Mouse (Mus musculus) adrenal gland (tissue): ENCODE measurements around the gene Cacna1c.
"Not testable (repeated sequence)": the region's sequence is repeated elsewhere in the genome, so short reads cannot be mapped to it uniquely, and the experiment has no call there.

Experiments
- intact Hi-C: fragments of 180-260 bp; cut with DNase I; formaldehyde crosslinking; loops from one replicate; pipeline ENCODE4 v1.15.1; 2025

The Cacna1c gene

DNA sequence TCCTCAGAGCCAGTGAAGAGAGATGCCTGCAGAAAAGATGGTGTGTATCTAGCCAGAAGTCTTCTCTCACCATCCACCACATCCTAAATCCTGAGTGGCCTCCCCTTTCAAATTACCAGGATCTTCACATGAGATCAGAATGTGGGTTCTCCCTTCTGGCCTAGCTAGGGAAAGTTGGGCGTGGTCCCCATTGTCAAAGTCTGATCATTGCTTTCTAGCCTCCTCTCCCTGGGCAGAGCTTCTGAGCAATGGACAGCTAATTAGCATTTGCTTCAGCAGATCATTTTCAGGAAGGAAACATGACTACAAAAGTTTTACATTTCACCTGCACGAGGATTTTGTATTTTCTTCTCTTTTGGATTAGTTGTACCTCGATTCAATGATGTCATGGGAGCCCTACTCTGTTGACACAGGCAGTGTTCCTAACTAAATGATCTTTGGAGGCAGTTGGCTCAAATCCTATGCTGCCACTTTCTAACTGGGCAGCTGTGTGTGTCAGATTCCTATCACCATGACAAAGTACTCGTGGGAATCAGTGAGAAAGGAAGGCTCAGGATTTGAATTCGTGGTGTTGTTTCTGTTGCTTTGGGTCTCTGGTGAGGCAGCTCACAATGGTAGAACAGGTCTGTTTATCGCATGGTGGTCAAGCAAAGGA is 554.4 kb downstream of the Cacna1c start:
- intact Hi-C loops, result no loop called here

DNA sequence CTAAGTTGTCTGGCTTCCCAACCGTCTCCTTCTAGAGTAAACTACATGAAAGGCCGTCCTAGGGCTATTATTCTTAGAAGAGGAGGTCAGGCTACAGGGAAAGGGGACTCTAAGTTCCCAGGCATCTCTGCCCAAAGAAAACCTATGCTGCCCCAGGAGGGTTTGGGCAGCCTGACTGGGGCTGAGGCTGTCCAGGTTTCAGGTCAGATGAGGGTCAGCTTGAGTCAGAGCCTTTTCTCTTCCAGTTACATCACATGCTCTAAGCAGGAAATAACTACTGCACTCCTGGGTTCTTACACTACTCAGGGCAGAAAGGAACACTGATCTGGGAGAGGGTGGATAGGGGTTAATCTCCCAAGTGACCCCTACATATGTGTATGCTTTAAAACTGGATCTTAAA is 556.4 kb downstream of the Cacna1c start:
- intact Hi-C loops, result no loop called here

DNA sequence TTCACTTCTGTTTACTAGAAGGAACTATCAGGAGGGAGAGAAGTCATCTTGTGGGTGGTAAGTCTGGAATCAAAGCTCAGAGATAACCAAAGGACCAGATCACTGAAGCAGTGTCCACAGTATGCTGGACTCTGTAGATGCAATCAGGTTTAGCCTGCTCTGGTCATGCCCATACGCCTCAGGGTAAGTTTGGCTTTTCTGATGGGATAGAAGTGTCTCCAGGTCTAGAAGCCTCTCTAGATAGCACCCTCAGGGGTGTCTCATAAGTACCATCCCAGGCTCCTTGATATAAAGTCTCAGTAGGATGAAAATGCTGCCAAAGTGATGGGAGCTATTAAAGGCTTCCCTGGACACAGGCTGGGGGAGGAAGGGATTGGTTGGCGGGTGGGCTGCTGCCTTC is 557.3 kb downstream of the Cacna1c start:
- intact Hi-C loops, result no loop called here

DNA sequence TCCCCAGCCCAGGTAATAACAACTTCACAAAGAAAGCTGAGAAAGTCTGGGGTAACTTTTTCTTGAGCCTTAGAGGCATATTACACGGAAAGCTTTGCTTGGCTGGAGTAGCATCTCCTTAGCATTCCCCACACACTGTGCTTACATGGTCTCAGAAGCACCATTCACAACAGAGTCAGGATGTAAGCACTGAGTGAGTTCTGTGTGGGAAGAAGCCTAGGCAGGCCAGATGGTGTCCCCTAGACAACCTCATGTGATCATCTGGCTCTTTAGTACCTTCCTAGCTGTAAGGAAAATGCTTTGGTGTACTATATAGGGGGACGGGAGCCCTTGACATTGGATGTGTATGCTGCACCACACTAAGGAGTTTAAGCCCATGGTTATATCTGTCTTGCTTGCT is 563.7 kb downstream of the Cacna1c start:
- intact Hi-C loops, result no loop called here

GRCm38 (mm10) chr6:118630006-118630405 is 566.2 kb downstream of the Cacna1c start:
- intact Hi-C loops, result no loop called here

GRCm38 (mm10) chr6:118626246-118626645 is 570.0 kb downstream of the Cacna1c start:
- intact Hi-C loops, result no loop called here

DNA sequence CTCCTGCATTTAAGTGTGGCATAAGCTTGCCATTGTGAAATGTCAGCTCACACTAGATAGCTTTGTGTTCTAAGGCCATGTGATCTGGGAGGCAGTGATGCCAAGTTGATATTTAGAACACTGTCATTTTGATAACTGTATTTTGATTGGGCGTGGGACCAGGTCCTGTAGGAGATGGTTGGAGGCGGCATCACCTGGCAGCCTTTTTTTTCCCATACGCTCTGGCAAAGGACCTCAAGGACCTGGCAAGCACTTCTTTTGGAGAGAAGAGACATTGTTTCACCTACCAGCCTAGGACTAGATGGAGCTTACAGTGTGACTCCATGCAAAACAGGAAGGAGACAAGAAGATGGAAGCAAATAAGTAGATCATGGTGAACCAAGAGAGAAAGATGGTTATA is 572.6 kb downstream of the Cacna1c start:
- intact Hi-C loops, result no loop called here

GRCm38 (mm10) chr6:118621866-118622265 is 574.4 kb downstream of the Cacna1c start:
- intact Hi-C loops, result no loop called here

GRCm38 (mm10) chr6:118621406-118621805 is 574.8 kb downstream of the Cacna1c start:
- intact Hi-C loops, result no loop called here

- intact Hi-C loops, result no loop called here
These were observed 587.3 kb downstream of the Cacna1c start for GRCm38 (mm10) chr6:118608906-118609305.

DNA sequence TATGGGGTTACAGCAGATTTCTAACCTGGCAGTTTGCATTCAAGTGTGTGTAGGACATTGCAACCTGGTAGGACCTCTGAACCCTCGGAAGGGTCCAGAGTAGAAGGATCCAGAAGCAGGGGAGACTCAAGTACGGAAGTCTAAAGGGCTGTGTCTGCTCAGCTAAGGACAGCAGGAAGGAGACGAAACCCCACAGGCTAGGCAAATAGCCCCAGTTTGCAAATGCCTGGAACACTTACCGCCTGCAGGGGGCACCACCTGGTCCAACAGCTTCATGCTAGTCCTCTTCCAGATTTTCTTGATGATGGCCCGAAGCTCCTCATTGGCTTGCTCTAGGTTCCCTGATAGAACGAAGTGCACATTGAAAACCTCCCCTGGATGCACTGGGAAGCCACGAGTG is 590.2 kb downstream of the Cacna1c start:
- intact Hi-C loops, result no loop called here

GRCm38 (mm10) chr6:118603825-118604224 is 592.4 kb downstream of the Cacna1c start:
- intact Hi-C loops, result no loop called here

DNA sequence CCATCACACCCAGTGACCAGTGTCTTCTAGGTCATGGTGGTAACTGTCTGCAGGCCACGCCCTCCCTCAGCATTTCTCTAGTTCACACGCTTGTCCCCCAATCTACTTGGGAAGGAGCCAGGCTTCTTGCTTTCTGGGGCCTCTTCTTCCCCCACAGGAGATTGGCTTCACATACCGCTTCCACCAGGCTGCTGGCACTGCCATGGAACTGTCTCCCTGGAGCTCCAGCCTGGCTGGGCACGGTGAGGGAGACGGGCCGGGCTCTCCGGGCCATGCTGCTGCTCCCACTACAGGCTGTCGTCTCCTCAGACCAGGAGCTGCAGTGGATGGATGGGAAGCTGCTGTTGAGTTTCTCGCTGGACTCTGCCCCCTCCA is 600.5 kb downstream of the Cacna1c start:
- intact Hi-C loops, result no loop called here

GRCm38 (mm10) chr6:118594833-118595680 is 601.2 kb downstream of the Cacna1c start:
- intact Hi-C loops, result no loop called here

- intact Hi-C loops, result no loop called here
These were observed 602.1 kb downstream of the Cacna1c start for GRCm38 (mm10) chr6:118594070-118594469.

DNA sequence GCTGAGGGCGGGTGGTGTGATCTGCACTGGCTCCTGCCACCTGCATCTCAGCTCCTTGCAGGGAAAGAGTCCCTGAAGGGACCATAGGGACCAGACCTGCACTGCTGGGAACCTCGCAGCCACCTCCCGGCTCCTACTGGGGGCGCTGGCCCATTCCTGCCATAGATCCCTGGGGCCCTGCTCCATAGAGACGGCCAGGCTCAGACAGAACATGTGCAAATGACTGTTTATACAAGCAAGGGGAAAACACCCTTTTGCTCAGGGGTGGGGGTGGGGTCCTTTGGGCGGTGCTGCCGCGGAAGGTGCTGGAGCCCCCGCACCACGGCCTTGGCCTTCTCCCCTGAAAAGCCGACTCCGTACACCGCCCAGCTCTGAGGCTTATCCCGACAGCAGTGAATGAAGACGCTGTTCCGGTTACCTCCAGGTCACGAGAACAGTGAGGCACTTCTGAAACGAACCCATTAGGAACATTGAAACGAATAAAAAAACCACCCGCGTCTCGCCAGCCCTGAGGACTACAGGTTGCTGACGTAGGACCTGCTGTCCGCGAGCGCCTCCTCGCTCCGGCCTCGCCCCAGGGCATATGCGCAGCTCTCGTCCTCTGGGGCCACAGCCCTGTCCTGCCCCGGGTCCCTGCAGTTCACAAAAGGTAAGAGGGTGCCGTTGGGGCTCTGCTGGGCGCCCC is 602.7 kb downstream of the Cacna1c start:
- intact Hi-C loops, result no loop called here

DNA sequence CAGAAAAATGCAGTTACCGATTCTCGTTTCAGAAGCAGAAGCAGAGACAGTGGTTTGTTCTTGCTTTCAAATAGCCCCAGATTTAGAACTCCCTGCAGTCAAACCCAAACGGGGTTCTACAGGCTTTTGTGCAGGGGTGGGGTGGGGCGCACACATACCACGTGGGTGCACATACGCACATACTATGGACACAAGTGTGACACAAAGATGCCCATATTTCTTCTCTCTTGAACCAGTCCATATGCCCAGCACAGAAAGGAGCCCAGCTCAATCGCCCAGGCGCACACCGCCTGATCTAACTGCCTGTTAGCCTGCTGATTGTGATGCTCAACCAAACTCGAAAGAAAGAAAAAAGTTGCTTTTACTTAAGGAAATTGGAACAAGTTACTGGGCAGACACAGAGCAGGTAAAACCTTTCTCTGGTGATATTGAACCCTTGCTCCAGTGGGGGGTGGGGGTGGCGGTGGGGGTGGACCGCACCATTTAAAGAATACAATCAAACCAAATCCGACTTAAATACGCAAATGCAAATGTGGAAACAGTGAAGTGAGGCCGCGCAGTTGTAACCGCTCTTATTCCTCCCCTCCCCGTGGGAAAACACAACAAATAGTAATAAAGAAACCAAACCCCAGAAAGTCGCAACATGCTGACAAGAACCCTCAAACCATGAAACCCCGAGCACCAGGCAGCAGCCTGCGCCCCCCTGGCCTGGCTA is 603.4 kb downstream of the Cacna1c start:
- intact Hi-C loops, result no loop called here

DNA sequence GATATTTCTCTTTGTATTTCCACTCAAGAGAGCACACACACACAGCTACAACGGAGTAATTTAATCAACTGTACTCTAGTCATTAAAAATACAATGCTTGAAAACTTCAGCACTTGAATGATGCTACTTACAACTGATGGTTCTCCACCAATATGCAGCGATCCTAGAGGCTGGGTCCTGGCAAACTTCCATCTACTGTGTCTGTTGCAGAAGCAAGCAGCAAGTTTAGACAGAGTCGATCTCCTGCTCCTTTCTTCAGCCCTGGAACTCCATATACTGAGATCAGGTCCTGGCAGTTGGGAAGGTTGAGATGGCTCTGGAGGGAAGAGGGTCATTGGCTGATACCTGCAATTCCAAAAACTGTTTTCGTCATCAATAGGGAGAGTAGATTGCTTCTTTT is 617.5 kb downstream of the Cacna1c start:
- intact Hi-C loops, result not testable (repeated sequence)

DNA sequence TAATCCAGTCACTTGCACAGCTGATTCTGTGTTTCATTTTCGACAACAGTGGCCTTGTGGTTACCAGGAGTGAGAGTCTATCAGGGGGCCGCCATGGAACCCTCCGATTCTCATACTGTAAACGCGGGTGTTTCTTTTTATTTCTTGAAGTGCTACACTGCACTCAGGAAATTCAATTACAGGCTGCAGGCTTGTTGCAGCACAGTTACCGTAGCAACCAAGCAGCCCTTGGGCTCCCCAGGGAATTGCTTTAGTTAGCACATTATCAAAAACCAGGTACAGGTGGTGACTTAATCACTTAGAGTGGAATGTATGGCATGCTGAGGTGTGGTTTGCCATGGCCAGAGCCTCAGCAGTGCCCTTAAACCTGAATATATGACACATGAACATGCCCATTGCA is 621.9 kb downstream of the Cacna1c start:
- intact Hi-C loops, result no loop called here

DNA sequence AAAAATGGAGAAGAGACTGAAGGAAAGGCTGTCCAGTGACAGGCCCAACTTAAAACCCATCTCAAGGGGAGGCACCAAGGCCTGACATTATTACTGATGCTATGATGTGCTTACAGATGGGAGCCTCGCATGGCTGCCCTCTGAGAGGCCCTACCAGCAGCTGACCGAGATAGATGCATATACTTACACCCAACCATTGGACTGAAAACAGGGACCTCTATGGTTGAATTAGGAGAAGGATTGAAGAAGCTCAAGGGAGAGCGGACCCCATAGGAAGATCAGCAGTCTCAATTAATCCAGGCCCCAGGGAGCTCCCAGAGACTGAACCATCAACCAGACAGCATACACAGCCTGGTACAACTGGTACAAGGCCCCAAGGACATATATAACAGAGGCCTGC is 628.4 kb downstream of the Cacna1c start:
- intact Hi-C loops, result no loop called here

- intact Hi-C loops, result no loop called here
These were observed 634.2 kb downstream of the Cacna1c start, which contains the start of gene Ankrd26 for GRCm38 (mm10) chr6:118561745-118562609. TSS of gene Ankrd26 (minus strand) at chr6:118562226.
